Mouse (Mus musculus) B cell, adult 62 days (primary cell): ENCODE results near the gene Farp2. TPM values are rescaled to one million over a fixed set of nuclear protein-coding genes. Genes with fewer than 3 reads are reported as not detected.

ENCODE experiments used
- total RNA-seq: library from RNA; stranded (reverse); gene quantifications from 4 replicates; pipeline ENCODE4 v1.2.4, GENCODE M21; 2023

Gene Farp2
- 4.2 to 6.3 TPM (median 4.8 TPM) in 4 replicates for total RNA-seq

DNA sequence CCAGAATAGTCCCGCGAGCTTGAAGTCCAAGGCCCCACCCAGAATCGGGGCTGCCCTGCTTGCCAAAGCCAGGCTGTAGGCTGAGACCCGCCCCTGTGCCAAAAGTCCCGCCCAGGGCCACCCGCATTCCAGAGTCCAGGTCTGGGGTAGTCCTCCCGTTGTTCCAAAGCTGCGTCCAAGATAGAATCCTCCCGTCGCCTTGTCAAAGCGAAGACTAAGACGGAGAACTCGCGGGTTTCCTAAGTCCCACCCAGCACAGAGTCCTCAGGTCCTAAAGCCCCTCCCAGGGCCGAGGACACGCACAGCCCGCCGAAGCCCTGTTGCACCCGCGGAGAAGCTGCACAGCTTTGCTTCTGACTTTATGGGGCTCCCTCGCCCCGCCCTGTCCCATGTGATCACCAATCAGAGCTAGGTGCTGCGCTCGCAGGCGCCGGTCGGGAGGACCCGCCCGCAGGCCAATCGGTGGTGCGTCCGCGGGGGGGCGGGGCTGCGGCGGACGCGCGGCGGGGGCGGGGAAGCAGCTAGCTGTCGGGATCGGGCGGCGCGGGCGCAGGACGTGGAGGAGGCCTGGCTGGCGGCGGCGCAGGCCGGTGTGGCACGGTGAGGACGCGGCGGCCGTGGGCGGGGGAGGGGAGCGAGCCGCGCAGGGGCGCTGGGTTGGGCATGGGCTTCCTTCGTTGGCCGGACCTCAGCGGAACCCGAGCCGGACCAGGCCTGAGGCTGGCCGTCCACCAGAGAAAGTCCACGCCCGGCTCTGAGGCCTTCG lies at the start of gene Farp2:
TSS of gene Farp2 (plus strand) at position 495 of the 766 bp plus-strand sequence.

GRCm38 (mm10) chr1:93478586-93479475 lies 33.0 kb upstream of the Farp2 start, which contains the start of gene Hdlbp:
Hdlbp (minus strand) TSS chr1:93478815.

GRCm38 (mm10) chr1:93658559-93658958 lies 146.7 kb downstream of the Farp2 start, which contains the start of gene Stk25:
Stk25 (minus strand) TSS chr1:93658659.

Other genes starting within 250 kb of the Farp2 start
- 16.5 to 21.4 TPM (median 19.2 TPM) in 4 replicates for gene Mterf4, start 206.2 kb upstream of the Farp2 start, total RNA-seq
- gene Ppp1r7, start 169.2 kb upstream of the Farp2 start, total RNA-seq, result 27.4 to 33.4 TPM (median 29.0 TPM) in 4 replicates
- 0.79 to 3.9 TPM (median 1.3 TPM) in 4 replicates for gene Pask, start 168.6 kb upstream of the Farp2 start, total RNA-seq
- 0.18 to 1.1 TPM (median 0.88 TPM) in 4 replicates for gene Ano7, start 138.1 kb upstream of the Farp2 start, total RNA-seq
- gene Hdlbp, start 33.3 kb upstream of the Farp2 start, total RNA-seq, result 119 to 141 TPM (median 126 TPM) in 4 replicates
- gene Stk25, start 146.6 kb downstream of the Farp2 start, total RNA-seq, result 86.6 to 104 TPM (median 93.5 TPM) in 4 replicates
- not detected in 4 replicates for gene Bok, start 173.6 kb downstream of the Farp2 start, total RNA-seq
- gene Atg4b, start 239.4 kb downstream of the Farp2 start, total RNA-seq, result 81.1 to 98.0 TPM (median 95.4 TPM) in 4 replicates
- gene Thap4, start 242.8 kb downstream of the Farp2 start, total RNA-seq, result 19.4 to 22.2 TPM (median 20.6 TPM) in 4 replicates